Mouse (Mus musculus): ENCODE data around the gene Palm2.

DNA sequence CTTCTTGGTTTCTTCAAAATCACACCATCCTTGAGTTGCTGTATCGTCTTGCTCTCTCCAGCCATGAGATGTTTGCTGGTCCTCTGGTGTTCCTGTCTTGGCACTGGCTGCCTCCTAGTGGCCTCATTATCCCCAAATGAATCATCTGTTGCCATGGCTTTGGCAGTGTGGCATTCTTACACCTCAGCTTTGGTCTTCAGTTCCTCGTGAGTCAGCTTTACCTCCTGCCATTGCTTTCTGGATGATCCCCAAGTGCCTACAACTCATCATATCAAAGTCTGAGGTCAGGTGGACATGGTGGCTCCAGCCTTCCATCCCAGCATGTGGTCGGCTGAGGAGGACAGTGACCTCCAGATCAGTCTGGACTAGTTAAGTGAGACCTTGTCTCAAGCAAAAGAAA, 232.1 kb downstream of the Palm2 start:
- no peak for TF ChIP-seq CTCF (IDR thresholded peaks at IDR 0.05; ENCODE audit: insufficient read depth, low read depth, low read length)
- TF ChIP-seq POLR2A (IDR thresholded peaks at IDR 0.05; ENCODE audit: insufficient read depth, low read depth, low read length) = no peak

Data from olfactory bulb, adult 2 months (tissue).